Mouse (Mus musculus) G1E (cell line): Measurements from ENCODE around the gene Vsx1.

Experiments used
- GATA1 ChIP-seq: IDR thresholded peaks from 2 replicates; pipeline ENCODE4 v1.6.1; 2012; ENCODE audit warnings: borderline replicate concordance, low read length, inconsistent platforms, mixed read lengths
- GATA2 ChIP-seq: IDR thresholded peaks from 2 replicates; pipeline ENCODE4 v1.6.1; 2012; ENCODE audit warnings: low read depth, low read length, inconsistent platforms, borderline replicate concordance
- POLR2AphosphoS5 ChIP-seq: IDR thresholded peaks from 2 replicates; pipeline ENCODE4 v1.6.1; 2012; ENCODE audit warnings: low read depth, low read length, inconsistent platforms; ENCODE audit not compliant: insufficient replicate concordance

DNA sequence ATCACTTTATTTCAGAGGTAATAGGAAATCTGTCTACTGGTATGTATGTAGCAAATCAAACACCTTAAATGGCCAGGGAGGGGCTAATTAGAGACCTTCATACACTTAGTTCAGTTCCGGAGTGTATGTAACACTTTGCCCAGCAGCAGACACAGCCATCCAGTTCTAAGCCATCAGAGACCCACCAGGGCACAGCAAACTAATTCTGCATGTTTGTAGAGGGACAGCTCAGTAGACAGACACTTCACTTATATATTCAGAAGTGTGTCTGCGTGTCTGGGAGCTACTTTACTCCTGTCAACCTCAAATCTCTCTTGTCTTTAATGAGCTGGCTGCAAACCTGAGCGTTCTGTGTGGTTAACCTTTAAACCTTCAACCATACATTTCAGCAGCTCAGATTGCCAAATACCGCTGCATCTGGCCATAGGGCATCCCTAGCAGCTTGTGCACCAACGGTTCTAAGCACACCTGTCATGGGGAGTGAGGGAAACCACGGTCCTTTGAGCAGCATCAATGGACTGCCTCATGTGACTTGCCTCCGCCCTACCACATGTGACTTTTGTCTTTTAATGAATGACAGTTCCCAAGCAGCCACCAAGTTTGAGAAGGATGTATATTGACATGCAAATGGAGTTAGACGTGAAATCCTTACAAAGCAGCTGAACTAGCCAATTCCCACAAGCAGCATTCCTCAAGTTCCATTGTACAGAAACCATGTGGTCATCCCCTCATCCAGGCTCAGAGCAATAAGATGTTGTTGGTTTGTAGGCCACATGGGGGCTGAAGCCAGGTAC is 32.0 kb downstream of the Vsx1 start:
- TF ChIP-seq GATA2 (no peak), GATA1 (no peak), POLR2AphosphoS5 (no peak)
